In the genomic region with DNA sequence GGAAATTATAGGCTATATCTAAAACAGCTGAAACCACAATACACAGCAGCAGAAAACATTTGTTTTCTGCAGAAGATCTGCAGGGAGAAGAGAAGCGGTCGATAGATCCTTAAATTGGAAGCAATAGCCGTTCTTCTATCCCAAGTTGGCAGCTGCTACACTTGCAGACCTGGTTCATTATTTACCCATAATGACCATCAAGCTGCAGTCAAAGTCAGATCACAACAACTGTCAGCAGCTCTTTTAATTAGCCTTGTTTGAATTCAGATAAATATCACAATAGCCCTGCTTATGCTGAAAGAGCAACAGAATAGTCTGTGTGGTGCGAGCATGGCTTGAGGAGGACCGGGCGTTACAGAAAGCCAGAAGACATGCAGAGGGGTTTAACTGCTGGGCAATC, we compare ENCODE assay signal across 23 mouse cellular contexts.
"Had no signal": no experiment of that assay in that cellular context is flagged by ENCODE, and none has a peak within 500 bp of the region (broad histone marks: within the 10 kb centered on the region; RNA-seq: fewer than 3 reads in every experiment).

No protein-coding gene starts in this region.

- H3K36me3 ChIP-seq: hindbrain, embryonic 13.5 days; hindbrain, embryonic 15.5 days; limb, embryonic 12.5 days; liver, embryonic 13.5 days had no signal

- H3K27me3 ChIP-seq: heart, embryonic 13.5 days; heart, embryonic 15.5 days; limb, embryonic 12.5 days; liver, embryonic 13.5 days had no signal

- H3K9me3 ChIP-seq: heart, embryonic 13.5 days; heart, embryonic 15.5 days; hindbrain, embryonic 13.5 days; hindbrain, embryonic 15.5 days; limb, embryonic 10.5 days; limb, embryonic 12.5 days; liver, embryonic 13.5 days had no signal

- H3K4me2 ChIP-seq: heart, embryonic 11.5 days; heart, embryonic 13.5 days; heart, embryonic 15.5 days; hindbrain, embryonic 13.5 days; hindbrain, embryonic 15.5 days; limb, embryonic 12.5 days; liver, embryonic 13.5 days had no signal

- H3K4me3 ChIP-seq: heart, adult 2 months; heart, embryonic 13.5 days; heart, embryonic 15.5 days; hindbrain, embryonic 13.5 days; hindbrain, embryonic 15.5 days; limb, embryonic 10.5 days; limb, embryonic 12.5 days; liver, embryonic 13.5 days had no signal

- ATAC-seq: hindbrain, postnatal 0 days; intestine, embryonic 16.5 days had no signal

- H3K27ac ChIP-seq: heart, adult 2 months; heart, embryonic 13.5 days; heart, embryonic 15.5 days; hindbrain, embryonic 15.5 days; hindbrain, postnatal 0 days; limb, embryonic 10.5 days; limb, embryonic 12.5 days; liver, embryonic 13.5 days had no signal

- DNase-seq: gastrocnemius, postnatal 14 days; gastrocnemius, postnatal 36 days; heart, adult 11 months; heart, adult 2 months; heart, postnatal 14 days; heart, postnatal 36 days; kidney, adult 11 months; kidney, adult 8-10 months; kidney, postnatal 14 days; kidney, postnatal 36 days; layer of hippocampus, adult 9-11 months; layer of hippocampus, postnatal 36 days; liver; liver, embryonic 13.5 days had no signal

- H3K9ac ChIP-seq: heart, embryonic 13.5 days; heart, embryonic 15.5 days; hindbrain, embryonic 13.5 days; hindbrain, embryonic 15.5 days; limb, embryonic 12.5 days; liver, embryonic 13.5 days had no signal

- H3K4me1 ChIP-seq: heart, embryonic 15.5 days; limb, embryonic 12.5 days had no signal
